Mouse (Mus musculus): ENCODE data around the gene Ruvbl2. TPM values are rescaled to one million over a fixed set of nuclear protein-coding genes. Genes with fewer than 3 reads are reported as not detected.

Ruvbl2 gene
- total and polyA plus RNA-seq, 2 experiments from 2014 or later: 90.8 to 129 TPM

DNA sequence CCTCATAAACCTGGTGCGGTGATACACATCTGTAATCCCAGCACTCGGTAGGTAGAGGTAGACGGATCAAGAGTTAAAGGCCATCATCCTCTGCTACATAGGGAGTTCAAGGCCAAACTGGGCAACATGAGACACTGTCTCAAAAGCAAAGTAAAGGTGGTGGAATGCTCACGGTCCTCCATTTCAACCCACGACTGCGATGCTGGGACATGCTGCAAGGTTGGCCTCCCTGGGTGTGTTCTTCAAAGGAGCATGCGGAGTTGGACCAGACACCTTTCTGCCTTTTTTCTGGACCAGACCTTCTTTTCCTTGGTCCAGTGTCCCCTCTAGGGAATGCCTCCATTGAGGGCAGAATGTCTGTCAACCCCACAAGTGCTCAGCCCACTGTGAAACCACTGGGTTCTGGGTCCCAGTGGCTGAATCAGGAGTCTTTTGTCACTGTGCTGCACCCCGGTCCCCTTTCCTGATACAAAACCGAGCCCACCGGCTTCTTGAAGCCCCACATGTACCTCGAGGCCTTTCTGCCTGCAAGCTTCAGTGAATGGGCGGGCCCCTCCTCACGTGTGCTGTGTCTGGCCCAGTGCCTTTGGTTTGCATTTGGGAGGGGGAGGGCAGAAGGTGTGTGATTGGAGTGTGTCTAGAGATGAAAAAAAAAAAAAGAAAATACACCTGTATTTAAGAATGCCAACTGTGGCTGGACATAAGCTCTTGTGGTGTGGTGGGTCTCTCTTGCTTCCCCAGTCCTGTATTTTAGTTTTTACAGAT, 18.2 kb upstream of the Ruvbl2 start:
- DNase-seq (ENCODE audit: low spot score): no peak
- Histone ChIP-seq H3K9me3 (ENCODE audit: low read length) (no peaks in the 10 kb centered on the region), H3K27me3 (ENCODE audit: insufficient read depth, low read length) (no peaks in the 10 kb centered on the region), H3K9ac (replicated peaks; ENCODE audit: low read length, poor library complexity, severe bottlenecking) (no peak overlapping the region), H3K27ac (ENCODE audit: low read depth, low read length) (no peak overlapping the region), H3K4me1 (ENCODE audit: insufficient read depth, low read length) (peaks cover 10% of the 10 kb centered on the region), H3K4me2 (ENCODE audit: low read depth, low read length, poor library complexity, severe bottlenecking) (no peak overlapping the region; the same call in 1 of the 2 replicates), H3K36me3 (ENCODE audit: insufficient read depth, low read length) (peaks cover 27% of the 10 kb centered on the region), H3K4me3 (ENCODE audit: low read depth, low read length) (no peak overlapping the region)
- ATAC-seq (ENCODE audit: low FRiP score): no peak
- TF ChIP-seq CTCF (IDR thresholded peaks at IDR 0.05): no peak
- WGBS: 83% methylated on average over 13 of the region's 13 CpGs

DNA sequence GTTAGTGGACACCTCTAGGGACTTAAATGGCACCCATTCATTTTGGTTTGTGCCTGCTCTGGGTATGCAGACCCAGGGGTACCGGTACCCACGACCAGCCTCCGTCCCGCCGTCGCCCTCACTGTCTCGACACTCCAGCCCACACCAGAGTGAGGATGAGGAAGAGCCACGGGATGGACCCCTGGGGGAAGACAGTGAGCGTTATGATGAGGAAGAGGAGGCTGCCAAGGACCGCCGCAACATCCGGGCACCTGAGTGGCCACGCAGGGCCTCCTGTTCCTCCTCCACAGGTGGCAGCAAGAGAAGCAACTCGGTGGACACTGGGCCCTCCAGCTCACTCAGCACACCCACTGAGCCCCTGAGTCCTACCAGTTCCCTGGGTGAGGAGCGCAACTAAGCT, 17.1 kb upstream of the Ruvbl2 start:
- DNase-seq (ENCODE audit: low spot score) (no peak), ATAC-seq (ENCODE audit: low FRiP score) (no peak)
- TF ChIP-seq CTCF (IDR thresholded peaks at IDR 0.05): no peak

GRCm38 (mm10) chr7:45451344-45451982, 13.6 kb upstream of the Ruvbl2 start:
- peak; percentile 45; the same call in 1 of the 2 replicates for ATAC-seq (ENCODE audit: low FRiP score)
- H3K27ac ChIP-seq (ENCODE audit: low read depth, low read length): no peak overlapping the region; the same call in 1 of the 2 replicates
- no peaks in the 10 kb centered on the region; the same call in 1 of the 2 replicates for H3K4me1 ChIP-seq (ENCODE audit: insufficient read depth, low read length)
- H3K36me3 ChIP-seq (ENCODE audit: insufficient read depth, low read length): peaks cover 31% of the 10 kb centered on the region
- no peak overlapping the region for H3K9ac ChIP-seq (replicated peaks; ENCODE audit: low read length, poor library complexity, severe bottlenecking)
- H3K4me3 ChIP-seq (ENCODE audit: low read depth, low read length): no peak overlapping the region
- H3K4me2 ChIP-seq (ENCODE audit: low read depth, low read length, poor library complexity, severe bottlenecking): no peak overlapping the region
- no peaks in the 10 kb centered on the region for H3K27me3 ChIP-seq (ENCODE audit: insufficient read depth, low read length)
- peak; percentile 84 for TF ChIP-seq CTCF (IDR thresholded peaks at IDR 0.05)
- 49% methylated on average over 23 of the region's 23 CpGs for WGBS
- H3K9me3 ChIP-seq (ENCODE audit: low read length): no peaks in the 10 kb centered on the region
- DNase-seq (ENCODE audit: low spot score): peak; percentile 85

More for the DNA sequence above, 17.1 kb upstream of the Ruvbl2 start:
- no peak overlapping the region for H3K27ac ChIP-seq (ENCODE audit: low read depth, low read length)
- no peaks in the 10 kb centered on the region for H3K27me3 ChIP-seq (ENCODE audit: insufficient read depth, low read length)
- no peak overlapping the region for H3K4me2 ChIP-seq (ENCODE audit: low read depth, low read length, poor library complexity, severe bottlenecking)
- 88% methylated on average over 15 of the region's 15 CpGs for WGBS
- peaks cover 27% of the 10 kb centered on the region for H3K36me3 ChIP-seq (ENCODE audit: insufficient read depth, low read length)
- no peak overlapping the region for H3K4me3 ChIP-seq (ENCODE audit: low read depth, low read length)
- no peaks in the 10 kb centered on the region for H3K9me3 ChIP-seq (ENCODE audit: low read length)
- H3K9ac ChIP-seq (replicated peaks; ENCODE audit: low read length, poor library complexity, severe bottlenecking): no peak overlapping the region
- H3K4me1 ChIP-seq (ENCODE audit: insufficient read depth, low read length): peaks cover 10% of the 10 kb centered on the region

- 96% methylated on average over 1 of the region's 1 CpGs for WGBS
- H3K4me3 ChIP-seq (ENCODE audit: low read depth, low read length): no peak overlapping the region
- DNase-seq (ENCODE audit: low spot score) (no peak), ATAC-seq (ENCODE audit: low FRiP score) (no peak)
- H3K36me3 ChIP-seq (ENCODE audit: insufficient read depth, low read length): peaks cover 20% of the 10 kb centered on the region
- H3K4me1 ChIP-seq (ENCODE audit: insufficient read depth, low read length): no peaks in the 10 kb centered on the region
- H3K9me3 ChIP-seq (ENCODE audit: low read length): no peaks in the 10 kb centered on the region
- H3K27me3 ChIP-seq (ENCODE audit: insufficient read depth, low read length): no peaks in the 10 kb centered on the region
- TF ChIP-seq CTCF (IDR thresholded peaks at IDR 0.05): no peak
- no peak overlapping the region for H3K9ac ChIP-seq (replicated peaks; ENCODE audit: low read length, poor library complexity, severe bottlenecking)
- no peak overlapping the region for H3K4me2 ChIP-seq (ENCODE audit: low read depth, low read length, poor library complexity, severe bottlenecking)
- H3K27ac ChIP-seq (ENCODE audit: low read depth, low read length): no peak overlapping the region
Measured at GRCm38 (mm10) chr7:45449974-45450373, 12.1 kb upstream of the Ruvbl2 start.

- H3K4me2 ChIP-seq (ENCODE audit: low read depth, low read length, poor library complexity, severe bottlenecking): no peak overlapping the region
- no peaks in the 10 kb centered on the region for H3K4me1 ChIP-seq (ENCODE audit: insufficient read depth, low read length)
- ATAC-seq (ENCODE audit: low FRiP score) (no peak), DNase-seq (ENCODE audit: low spot score) (peak; percentile 55)
- WGBS: 42% methylated on average over 11 of the region's 11 CpGs
- no peaks in the 10 kb centered on the region for H3K27me3 ChIP-seq (ENCODE audit: insufficient read depth, low read length)
- no peak overlapping the region for H3K27ac ChIP-seq (ENCODE audit: low read depth, low read length)
- H3K9ac ChIP-seq (replicated peaks; ENCODE audit: low read length, poor library complexity, severe bottlenecking): no peak overlapping the region
- peaks cover 23% of the 10 kb centered on the region for H3K36me3 ChIP-seq (ENCODE audit: insufficient read depth, low read length)
- H3K4me3 ChIP-seq (ENCODE audit: low read depth, low read length): no peak overlapping the region
- H3K9me3 ChIP-seq (ENCODE audit: low read length): no peaks in the 10 kb centered on the region
- peak; percentile 70 for TF ChIP-seq CTCF (IDR thresholded peaks at IDR 0.05)
Measured at GRCm38 (mm10) chr7:45447325-45447990, 9.6 kb upstream of the Ruvbl2 start.

DNA sequence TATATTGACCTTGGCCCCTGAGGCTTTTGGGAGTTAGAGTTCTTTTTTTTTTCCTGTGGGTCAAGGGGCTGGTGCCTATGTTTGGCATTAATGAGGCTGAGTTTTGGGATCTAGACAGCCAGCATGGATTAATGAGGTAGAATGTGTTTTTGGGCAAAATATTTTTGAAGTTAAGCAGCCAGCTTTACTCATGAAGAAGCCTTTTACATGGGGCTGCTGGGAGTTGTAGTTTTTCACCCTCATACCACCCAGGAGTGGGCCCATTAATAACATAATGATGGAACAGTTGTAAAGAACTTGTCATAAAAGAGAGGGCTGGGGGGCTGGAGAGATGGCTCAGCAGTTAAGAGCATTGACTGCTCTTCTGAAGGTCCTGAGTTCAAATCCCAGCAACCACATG, 8.7 kb upstream of the Ruvbl2 start:
- Histone ChIP-seq H3K9ac (replicated peaks; ENCODE audit: low read length, poor library complexity, severe bottlenecking) (no peak overlapping the region), H3K4me1 (ENCODE audit: insufficient read depth, low read length) (no peaks in the 10 kb centered on the region), H3K36me3 (ENCODE audit: insufficient read depth, low read length) (peaks cover 23% of the 10 kb centered on the region), H3K27me3 (ENCODE audit: insufficient read depth, low read length) (no peaks in the 10 kb centered on the region), H3K4me3 (ENCODE audit: low read depth, low read length) (no peak overlapping the region), H3K27ac (ENCODE audit: low read depth, low read length) (no peak overlapping the region), H3K9me3 (ENCODE audit: low read length) (no peaks in the 10 kb centered on the region), H3K4me2 (ENCODE audit: low read depth, low read length, poor library complexity, severe bottlenecking) (no peak overlapping the region)
- no peak for DNase-seq (ENCODE audit: low spot score)
- TF ChIP-seq CTCF (IDR thresholded peaks at IDR 0.05): no peak
- no peak for ATAC-seq (ENCODE audit: low FRiP score)
